Mouse (Mus musculus): Measurements from ENCODE around the gene Olfr54.

- TF ChIP-seq CTCF (IDR thresholded peaks at IDR 0.05; ENCODE audit: extremely low read depth, insufficient read length, insufficient replicate concordance, low read depth, low read length) (no peak), POLR2A (IDR thresholded peaks at IDR 0.05; ENCODE audit: low read depth, low read length) (no peak)
These were observed 10.7 kb upstream of the Olfr54 start, which contains the start of gene Olfr51 for GRCm38 (mm10) chr11:51003296-51003695.

All from small intestine, adult 2 months (tissue).